Mouse (Mus musculus) olfactory bulb, adult 2 months (tissue): Measurements from ENCODE around the gene Nfib. TPM values are rescaled to one million over a fixed set of nuclear protein-coding genes. Genes with fewer than 3 reads are reported as not detected.
"Not testable (repeated sequence)": the region's sequence is repeated elsewhere in the genome, so short reads cannot be mapped to it uniquely, and the experiment has no call there.

Experiments used
- H3K27ac ChIP-seq: fragments of 200-500 bp; 2 replicates; pipeline ENCODE4 v1.5.1; 2012; ENCODE audit warnings: low read depth, low read length; ENCODE audit not compliant: insufficient read depth
- H3K4me1 ChIP-seq: fragments of 200-500 bp; 2 replicates; pipeline ENCODE4 v1.6.1; 2012; ENCODE audit warnings: low read length; ENCODE audit not compliant: control insufficient read depth, insufficient read depth
- H3K4me3 ChIP-seq: fragments of 200-500 bp; 2 replicates; pipeline ENCODE4 v1.5.1; 2012; ENCODE audit warnings: mild to moderate bottlenecking, low read depth, low read length, moderate library complexity; ENCODE audit not compliant: insufficient read depth
- CTCF ChIP-seq: fragments of 200-500 bp; IDR thresholded peaks from 2 replicates; pipeline ENCODE4 v1.5.1; 2012; ENCODE audit warnings: low read depth, mild to moderate bottlenecking, low read length, moderate library complexity; ENCODE audit not compliant: insufficient read depth
- POLR2A ChIP-seq: fragments of 200-500 bp; IDR thresholded peaks from 2 replicates; pipeline ENCODE4 v1.6.1; 2012; ENCODE audit warnings: mild to moderate bottlenecking, low read depth, low read length, moderate library complexity; ENCODE audit not compliant: insufficient read depth
- WGBS: fragments of 180-500 bp; shearing (Covaris S2); methylation state at CpG from one replicate; pipeline ENCODE4 v1.1.7; 2018; 5-methylcytosine and 5-hydroxymethylcytosine counted together
- polyA plus RNA-seq: library from polyadenylated mRNA; stranded (reverse); fragments of >200 nt; gene quantifications from 2 replicates; pipeline ENCODE4 v1.2.4, GENCODE M21; 2012; ENCODE audit warnings: low replicate concordance; ENCODE audit not compliant: missing spikeins, insufficient read depth, insufficient read length

Nfib gene
- polyA plus RNA-seq, 1 experiment = not detected

DNA sequence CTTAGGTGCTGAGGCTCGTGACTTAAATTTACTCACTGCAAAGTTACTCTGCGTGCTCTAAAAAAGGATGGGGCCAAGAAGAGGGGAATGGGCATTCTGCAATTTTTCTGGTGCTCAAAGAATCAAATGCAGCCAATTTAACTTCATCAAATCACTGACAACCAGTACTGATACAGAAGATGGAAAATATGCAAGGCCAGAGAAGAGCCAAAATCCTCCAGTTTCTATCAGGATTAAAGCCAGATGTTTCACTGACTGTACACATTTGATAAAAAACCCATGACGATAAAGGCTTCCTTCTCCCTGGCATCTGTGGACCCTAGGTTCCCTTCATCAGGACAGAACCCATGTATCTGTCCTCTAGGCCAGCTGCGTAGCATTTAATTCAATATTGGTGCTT is 433.5 kb downstream of the Nfib start:
- no peak overlapping the region for H3K27ac ChIP-seq
- WGBS = 92% methylated on average over 4 of the region's 4 CpGs
- H3K4me1 ChIP-seq = no peaks in the 10 kb centered on the region
- H3K4me3 ChIP-seq = no peak overlapping the region
- TF ChIP-seq CTCF (no peak), POLR2A (no peak)

DNA sequence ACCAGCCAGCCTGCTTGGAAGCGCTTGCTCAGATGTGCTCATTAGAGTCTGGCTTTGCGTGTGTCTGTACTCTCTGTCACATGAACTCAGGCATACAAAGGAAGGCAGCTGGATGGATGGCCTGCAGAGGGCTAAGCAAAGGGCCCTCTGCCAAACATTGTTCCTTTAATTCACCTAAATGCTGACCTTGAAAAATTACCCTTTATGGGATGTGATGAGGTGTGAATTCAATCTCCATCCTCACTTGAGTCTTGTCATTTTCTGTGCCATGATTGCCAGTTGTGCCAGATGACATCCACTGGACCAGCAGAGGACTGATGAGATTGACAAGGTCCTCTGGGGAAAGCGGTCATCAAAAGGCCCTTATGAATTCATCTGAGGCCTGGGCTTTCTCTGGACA is 434.0 kb downstream of the Nfib start:
- no peak overlapping the region for H3K4me3 ChIP-seq
- WGBS = 85% methylated on average over 3 of the region's 3 CpGs
- no peak overlapping the region for H3K27ac ChIP-seq
- TF ChIP-seq POLR2A (no peak), CTCF (no peak)
- H3K4me1 ChIP-seq = no peaks in the 10 kb centered on the region

DNA sequence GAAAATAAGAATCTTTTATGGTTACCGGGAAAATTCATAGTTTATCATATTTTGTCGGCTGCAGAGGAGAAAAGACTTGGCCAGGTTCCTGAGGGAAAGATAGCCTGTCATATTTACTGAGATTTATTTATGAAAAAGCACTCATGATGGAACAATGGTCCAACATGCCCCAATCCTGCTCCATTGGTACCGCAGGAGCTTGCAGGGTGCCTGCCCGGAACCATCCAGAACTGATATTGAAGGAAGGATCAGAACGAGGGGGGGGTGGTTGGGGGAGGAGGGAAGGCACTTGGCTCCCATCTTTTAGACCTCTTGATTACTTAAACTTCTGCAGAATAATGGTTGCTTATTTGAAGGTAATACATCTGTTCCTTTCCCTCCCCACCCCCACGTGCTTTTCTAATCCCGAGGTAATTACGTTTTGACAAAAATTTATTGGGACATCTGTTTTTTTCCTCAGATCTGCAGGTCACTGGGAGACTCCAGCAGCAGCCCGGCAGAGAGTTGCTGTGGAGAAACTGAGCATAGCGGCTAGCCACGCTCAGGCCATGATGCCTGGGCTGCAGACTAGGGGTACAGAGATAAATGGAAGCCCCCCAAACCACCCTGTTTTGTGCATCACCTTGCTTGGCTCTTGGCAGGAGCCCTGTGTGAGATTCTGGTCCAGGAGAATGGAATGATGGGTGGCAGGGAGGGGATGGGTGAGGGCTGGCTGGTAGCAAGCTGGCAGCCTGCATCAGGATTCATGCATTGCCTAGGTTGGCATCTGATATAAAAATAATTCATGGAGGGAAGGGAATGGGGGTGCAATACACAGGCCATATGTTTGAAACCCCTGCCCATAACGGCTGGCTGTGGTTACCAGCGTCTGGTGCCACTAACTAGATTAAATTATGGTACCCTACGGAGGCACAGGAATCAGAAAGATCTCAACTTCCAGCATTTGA is 437.4 kb downstream of the Nfib start:
- 81% methylated on average over 14 of the region's 14 CpGs for WGBS
- no peak for TF ChIP-seq POLR2A
- TF ChIP-seq CTCF = no peak
- Histone ChIP-seq H3K4me1 (no peaks in the 10 kb centered on the region), H3K4me3 (no peak overlapping the region), H3K27ac (no peak overlapping the region)

DNA sequence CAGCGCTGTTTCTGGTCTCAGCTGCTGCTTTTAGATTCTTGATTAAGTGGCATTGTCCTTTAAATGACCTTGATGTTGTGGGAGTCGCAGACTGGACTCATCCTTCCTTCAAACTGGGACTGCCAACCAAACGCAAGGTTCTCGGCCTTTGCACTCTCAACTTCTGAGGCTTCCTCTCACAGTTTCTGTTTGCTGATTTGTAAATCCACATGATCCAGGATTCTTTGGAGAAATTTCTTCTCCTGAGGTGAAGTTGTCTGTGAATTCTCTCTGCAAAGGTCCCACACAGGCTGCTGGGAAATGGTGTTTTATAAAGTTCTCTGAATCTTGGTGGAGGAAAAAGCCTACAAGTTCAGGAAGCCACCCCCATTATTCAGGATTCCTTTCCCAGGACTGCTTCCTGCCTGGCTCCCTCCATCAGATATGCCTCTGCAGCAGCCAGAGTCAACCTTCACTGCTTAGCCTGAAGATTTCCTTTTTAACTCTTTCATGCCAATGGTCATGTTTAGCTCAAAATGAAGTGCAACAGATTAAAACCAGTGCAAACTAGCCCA is 439.4 kb downstream of the Nfib start:
- H3K4me3 ChIP-seq = no peak overlapping the region
- WGBS = 82% methylated on average over 4 of the region's 4 CpGs
- TF ChIP-seq CTCF (no peak), POLR2A (no peak)
- no peaks in the 10 kb centered on the region for H3K4me1 ChIP-seq
- no peak overlapping the region for H3K27ac ChIP-seq

DNA sequence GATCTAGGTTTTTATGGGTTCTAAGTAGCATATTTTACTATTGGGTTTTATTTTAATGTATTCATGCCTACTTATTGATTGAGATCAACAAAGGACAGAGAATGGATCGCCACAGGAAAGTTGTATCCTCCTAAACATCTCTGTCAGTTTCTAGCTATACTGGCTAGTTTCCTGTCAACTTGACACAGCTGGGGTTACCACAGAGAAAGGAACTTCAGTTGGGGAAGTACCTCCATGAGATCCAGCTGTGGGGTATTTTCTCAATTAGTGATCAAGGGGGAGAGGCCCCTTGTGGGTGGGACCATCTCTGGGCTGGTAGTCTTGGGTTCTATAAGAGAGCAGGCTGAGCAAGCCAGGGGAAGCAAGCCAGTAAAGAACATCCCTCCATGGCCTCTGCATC is 447.0 kb downstream of the Nfib start:
- not testable (repeated sequence) for H3K27ac ChIP-seq, H3K4me3 ChIP-seq, H3K4me1 ChIP-seq
- 88% methylated on average over 1 of the region's 1 CpGs for WGBS

DNA sequence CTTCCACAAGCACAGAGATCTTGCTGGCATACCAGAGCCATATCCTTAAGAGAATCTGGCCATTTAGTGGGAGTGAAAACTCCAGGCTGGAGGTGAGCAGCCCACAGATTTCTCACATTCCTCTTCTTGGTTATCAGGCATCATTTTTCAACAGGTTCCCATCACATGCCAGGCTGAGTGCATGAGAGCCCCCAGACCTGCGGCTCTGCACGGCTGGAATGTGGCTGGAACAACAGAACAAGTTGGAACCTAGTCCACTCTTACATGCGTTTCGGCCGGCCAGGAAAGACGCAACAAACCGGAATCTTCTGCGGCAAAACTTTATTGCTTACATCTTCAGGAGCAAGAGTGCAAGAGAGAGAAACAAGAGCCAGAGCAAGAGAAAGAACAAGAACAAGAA is 453.5 kb downstream of the Nfib start:
- H3K27ac ChIP-seq = no peak overlapping the region
- TF ChIP-seq POLR2A (no peak), CTCF (no peak)
- WGBS = 97% methylated on average over 8 of the region's 8 CpGs
- H3K4me3 ChIP-seq = no peak overlapping the region
- H3K4me1 ChIP-seq = no peaks in the 10 kb centered on the region

DNA sequence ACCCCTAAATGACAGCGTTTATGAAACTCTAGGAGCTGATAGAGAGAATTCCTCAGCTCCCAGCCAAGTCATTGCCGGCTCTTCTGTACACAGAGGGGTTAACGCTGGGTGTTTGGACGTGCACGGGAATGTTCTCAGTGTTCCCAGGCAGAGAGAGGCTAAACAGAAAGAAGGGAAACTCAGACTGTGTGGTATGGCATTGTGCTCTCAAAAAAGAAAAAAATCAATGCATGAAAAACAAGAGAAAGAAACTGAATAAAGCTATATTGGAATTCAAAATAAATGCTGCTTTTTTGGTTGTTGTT is 455.2 kb downstream of the Nfib start:
- TF ChIP-seq CTCF (no peak), POLR2A (no peak)
- Histone ChIP-seq H3K4me1 (no peaks in the 10 kb centered on the region), H3K4me3 (no peak overlapping the region), H3K27ac (no peak overlapping the region)
- WGBS = 56% methylated on average over 5 of the region's 5 CpGs

DNA sequence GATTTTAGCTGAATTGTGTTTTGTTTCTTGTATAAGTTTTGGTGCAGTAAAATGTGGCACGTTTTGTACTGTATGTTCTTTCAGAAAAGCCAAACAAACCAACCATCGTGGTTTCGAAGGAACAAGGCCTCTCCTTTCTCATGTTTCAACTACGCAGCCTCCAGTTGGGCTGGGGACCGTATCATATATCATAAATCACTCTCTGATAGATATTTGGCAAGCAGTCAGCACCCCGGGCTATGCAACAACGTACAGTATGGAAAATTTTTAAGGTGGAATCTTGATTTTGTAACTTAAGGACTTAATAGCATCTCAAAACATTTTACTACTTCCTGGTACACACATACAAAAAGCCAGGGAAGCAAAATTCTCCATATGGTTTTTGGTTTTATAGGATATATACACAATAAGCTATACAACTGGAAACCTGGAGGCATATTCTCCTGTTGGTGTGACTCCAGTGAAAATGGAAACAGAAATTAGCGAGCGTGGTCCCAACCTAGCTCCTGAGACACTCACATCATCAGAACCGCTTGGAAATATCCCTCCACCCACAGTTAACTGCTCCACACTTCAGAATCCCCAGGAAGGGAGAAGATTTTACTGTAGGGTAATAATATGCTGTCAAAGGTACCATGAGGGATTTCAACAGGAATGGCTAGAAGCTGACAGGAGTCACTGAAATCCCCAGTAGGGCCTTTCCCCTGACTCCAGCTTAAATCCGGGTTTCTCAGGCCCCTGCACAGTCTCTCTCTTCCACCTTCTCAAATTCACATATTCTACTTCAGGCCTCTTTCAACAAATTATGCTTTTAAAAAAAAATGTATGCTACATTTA is 455.8 kb downstream of the Nfib start:
- no peaks in the 10 kb centered on the region for H3K4me1 ChIP-seq
- 85% methylated on average over 11 of the region's 11 CpGs for WGBS
- TF ChIP-seq POLR2A = no peak
- no peak for TF ChIP-seq CTCF
- H3K4me3 ChIP-seq = no peak overlapping the region
- H3K27ac ChIP-seq = no peak overlapping the region

DNA sequence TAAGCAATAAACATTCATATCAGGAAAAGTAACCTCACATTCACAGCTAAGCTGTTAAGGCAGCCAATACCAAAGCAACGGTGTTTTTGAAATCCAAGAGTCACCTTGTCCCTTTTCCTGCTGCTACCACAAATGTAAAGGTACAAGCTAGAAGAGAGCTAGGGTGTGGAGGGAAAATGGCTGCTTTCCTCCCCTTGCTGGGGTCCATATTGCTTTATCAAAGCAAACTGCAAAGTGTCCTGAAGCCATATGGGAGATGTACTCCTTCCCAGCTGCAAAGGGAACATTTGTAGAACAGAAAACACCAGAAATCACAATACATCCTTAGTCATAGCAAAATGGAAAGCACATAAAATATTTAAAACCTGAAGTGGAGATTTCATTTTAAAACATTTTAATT is 456.6 kb downstream of the Nfib start:
- TF ChIP-seq POLR2A (no peak), CTCF (no peak)
- Histone ChIP-seq H3K4me3 (no peak overlapping the region), H3K4me1 (no peaks in the 10 kb centered on the region), H3K27ac (no peak overlapping the region)
- WGBS = 80% methylated on average over 1 of the region's 1 CpGs
